Mouse (Mus musculus) ES-Bruce4 (cell line): ENCODE results near the gene Cnbp.

ENCODE experiments used
- CTCF ChIP-seq: IDR thresholded peaks from one replicate; pipeline ENCODE4 v1.8.1; 2011; ENCODE audit warnings: low read depth, low read length
- EP300 ChIP-seq: IDR thresholded peaks from 2 replicates; pipeline ENCODE4 v1.6.1; 2011; ENCODE audit warnings: low read depth, low read length; ENCODE audit not compliant: insufficient read depth

DNA sequence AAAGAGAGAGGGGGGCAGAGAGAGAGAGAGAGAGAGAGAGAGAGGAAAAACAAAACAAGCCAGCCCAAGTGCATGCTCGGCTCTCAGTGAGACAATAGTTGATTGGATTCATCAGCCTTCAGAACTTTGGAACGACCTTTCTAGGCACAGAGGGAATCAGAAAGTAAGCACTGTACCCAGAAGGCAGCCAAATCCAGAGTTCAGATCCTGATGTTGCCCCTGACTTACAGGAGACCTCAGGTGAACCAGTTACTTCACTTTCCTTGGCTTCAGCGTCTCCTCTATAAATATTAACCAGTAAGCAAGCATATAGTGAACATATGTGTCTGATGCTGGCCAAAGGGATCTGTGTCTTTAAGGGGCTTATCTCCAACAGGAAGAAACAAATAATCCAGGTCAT is 42.4 kb downstream of the Cnbp start:
- TF ChIP-seq EP300: no peak
- TF ChIP-seq CTCF: no peak
